Mouse (Mus musculus): ENCODE results near the gene Slc5a10.

DNA sequence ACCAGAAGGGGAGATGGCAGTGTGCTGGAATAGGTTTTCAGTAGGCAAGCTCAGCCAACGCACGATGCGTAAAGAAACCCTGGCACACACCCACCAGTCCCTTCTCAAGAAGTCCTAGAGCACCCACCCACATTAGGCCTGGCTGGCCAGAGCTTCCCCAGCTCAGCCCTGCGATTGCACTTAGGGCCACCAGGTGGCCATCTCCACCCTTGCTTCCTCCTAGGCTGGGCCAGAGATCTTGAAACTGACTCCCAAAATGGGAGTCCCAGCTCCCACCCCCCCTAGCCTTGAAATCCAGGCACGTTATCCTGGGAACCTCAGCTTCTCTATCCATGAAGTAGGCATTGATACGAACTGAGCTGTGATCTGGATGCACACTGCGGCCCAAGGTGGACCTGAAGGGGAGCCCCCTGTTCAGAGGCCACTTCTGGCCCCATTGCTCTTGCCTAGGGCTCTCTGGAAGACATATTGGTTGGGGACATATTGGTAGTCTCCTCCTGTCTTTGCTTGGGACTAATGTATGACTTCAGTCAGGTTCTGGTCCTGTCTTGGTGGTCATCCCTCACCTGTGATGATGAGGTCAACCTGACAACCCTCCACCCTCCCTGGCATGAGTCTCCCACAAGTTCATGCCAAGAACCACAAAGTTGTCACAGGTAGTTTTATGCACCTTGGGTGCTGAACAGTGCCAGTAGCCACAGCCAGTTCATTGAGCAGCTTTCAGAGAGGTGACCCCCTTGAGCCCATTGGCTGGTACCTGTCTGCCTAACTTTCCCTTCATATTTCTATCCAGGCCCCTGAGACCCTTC lies 54.4 kb downstream of the Slc5a10 start:
- TF ChIP-seq CTCF (IDR thresholded peaks at IDR 0.05; ENCODE audit: low read depth, low read length): peak; percentile 71
- no peak for TF ChIP-seq POLR2A (IDR thresholded peaks at IDR 0.05; ENCODE audit: borderline replicate concordance, low read depth, low read length)
